In genomic region chr19:47795009-47795728, GRCm38 (mm10) we compare ENCODE assay signal across 9 mouse cellular contexts. TPM values are rescaled to one million over a fixed set of nuclear protein-coding genes. Genes with fewer than 3 reads are reported as not detected.
DNase-seq lines count a peak whose midpoint lies in the region; ATAC-seq lines count a peak whose summit lies in the region.
"Had no signal": no experiment of that assay in that cellular context is flagged by ENCODE, and none has a peak within 500 bp of the region (broad histone marks: within the 10 kb centered on the region; RNA-seq: fewer than 3 reads in every experiment).

No protein-coding gene starts in this region.

- no peak overlapping the region for H3K27ac ChIP-seq in hindbrain, embryonic 11.5 days (ENCODE audit: low read depth, low read length)
- H3K27ac ChIP-seq in hindbrain, embryonic 13.5 days = no peak overlapping the region
- H3K27ac ChIP-seq: embryonic facial prominence, embryonic 12.5 days had no signal

- intact Hi-C loops in heart, postnatal 36 days (cut with DNase I) = loop anchor here (1.0 to 5.0 kb wide), 2 partner anchors 136 to 288 kb away; no protein-coding TSS in a partner anchor
- intact Hi-C loops in left cerebral cortex, postnatal 10 days (cut with DNase I) = no loop called here

- no peaks in the 10 kb centered on the region for H3K27me3 ChIP-seq in hindbrain, embryonic 11.5 days (ENCODE audit: control insufficient read depth, insufficient read depth, low read length)
- H3K27me3 ChIP-seq in hindbrain, embryonic 13.5 days = 0 out of 2 replicates have a peak, but pooled peaks cover 3% of the 10 kb centered on the region
- H3K27me3 ChIP-seq: embryonic facial prominence, embryonic 12.5 days had no signal

- no peak overlapping the region for H3K9ac ChIP-seq in hindbrain, embryonic 11.5 days (ENCODE audit: low read depth, low read length)
- H3K9ac ChIP-seq in hindbrain, embryonic 13.5 days = no peak overlapping the region
- H3K9ac ChIP-seq: embryonic facial prominence, embryonic 12.5 days had no signal

- DNase-seq in hindbrain, embryonic 11.5 days (ENCODE audit: low spot score) = peak; percentile 75
- peak; percentile 72 for DNase-seq in adrenal gland, adult 2 months
- DNase-seq in embryo, embryonic 9.5 days (ENCODE audit: extremely low spot score) = peak; percentile 59
- peak; percentile 61 to 75 for DNase-seq in heart, postnatal 36 days
- peak; percentile 59 to 72 for DNase-seq in left cerebral cortex, postnatal 10 days (ENCODE audit: extremely low spot score in 1 of 2, low spot score in 2 of 2)
- DNase-seq in natural killer cell, adult 2 months (ENCODE audit: low spot score in 2 of 2) = peak; percentile 62 to 76
- peak; percentile 39 for DNase-seq in telencephalon, adult 2 months (ENCODE audit: low read depth, low spot score)

- H3K4me3 ChIP-seq in hindbrain, embryonic 11.5 days (ENCODE audit: low read depth, low read length) = no peak overlapping the region
- no peak overlapping the region for H3K4me3 ChIP-seq in hindbrain, embryonic 13.5 days
- H3K4me3 ChIP-seq: embryonic facial prominence, embryonic 12.5 days had no signal

- no peaks in the 10 kb centered on the region for H3K4me1 ChIP-seq in hindbrain, embryonic 11.5 days (replicated peaks; ENCODE audit: control insufficient read depth, insufficient read depth, low read length)
- H3K4me1 ChIP-seq in hindbrain, embryonic 13.5 days (replicated peaks) = peaks cover 5% of the 10 kb centered on the region; the same call in 1 of the 2 replicates
- H3K4me1 ChIP-seq: embryonic facial prominence, embryonic 12.5 days had no signal

- H3K36me3 ChIP-seq in hindbrain, embryonic 11.5 days (ENCODE audit: control insufficient read depth, insufficient read depth, low read length) = no peaks in the 10 kb centered on the region
- H3K36me3 ChIP-seq in hindbrain, embryonic 13.5 days = no peaks in the 10 kb centered on the region
- H3K36me3 ChIP-seq: embryonic facial prominence, embryonic 12.5 days had no signal

- no peak overlapping the region for H3K4me2 ChIP-seq in hindbrain, embryonic 11.5 days (replicated peaks; ENCODE audit: low read depth, low read length)
- no peak overlapping the region for H3K4me2 ChIP-seq in hindbrain, embryonic 13.5 days
- H3K4me2 ChIP-seq: embryonic facial prominence, embryonic 12.5 days had no signal

- 30% methylated on average over 15 of the region's 15 CpGs for WGBS in hindbrain, embryonic 11.5 days
- 36% methylated on average over 15 of the region's 15 CpGs for WGBS in hindbrain, embryonic 13.5 days

- ATAC-seq in hindbrain, embryonic 11.5 days (ENCODE audit: low FRiP score) = no peak
- no peak for ATAC-seq in hindbrain, embryonic 13.5 days (ENCODE audit: low FRiP score)

- no peaks in the 10 kb centered on the region for H3K9me3 ChIP-seq in hindbrain, embryonic 11.5 days (ENCODE audit: control insufficient read depth, low read length)
- H3K9me3 ChIP-seq in hindbrain, embryonic 13.5 days = no peaks in the 10 kb centered on the region
- H3K9me3 ChIP-seq: embryonic facial prominence, embryonic 12.5 days had no signal

RNA-seq across cellular contexts. Expression of gene Gsto1, which starts 59.6 kb away (rescaled TPM):
- 105 and 116 TPM in 2 replicates for polyA plus RNA-seq in hindbrain, embryonic 11.5 days (2014; fragmentation: Nextera tagmentation; extraction: Ambion mirVana)
- 117 and 118 TPM in 2 replicates for polyA plus RNA-seq in hindbrain, embryonic 13.5 days (2015; fragmentation: Nextera tagmentation; extraction: Ambion mirVana)
- 100 to 1,000 TPM; 111 to 151 TPM for total RNA-seq in adrenal gland, adult 2 months (2021)
- 64.5 and 72.3 TPM in 2 replicates for polyA plus RNA-seq in adrenal gland, adult 2 months (2012; rRNA removed)
- total RNA-seq in heart, postnatal 36 days (2021) = 100 to 1,000 TPM; 171 to 196 TPM
- total RNA-seq in left cerebral cortex, postnatal 10 days (2021) = 10 to 100 TPM; 74.4 TPM
